Mouse (Mus musculus): ENCODE results near the gene Metrnl. TPM values are rescaled to one million over a fixed set of nuclear protein-coding genes. Genes with fewer than 3 reads are reported as not detected.
A peak's percentile ranks its signal among the peaks of the same experiment; 100 is the strongest.

The Metrnl gene
- not detected in 2 replicates for polyA plus RNA-seq (2012; ENCODE audit: insufficient read depth, insufficient read length, low replicate concordance, missing spikeins)

DNA sequence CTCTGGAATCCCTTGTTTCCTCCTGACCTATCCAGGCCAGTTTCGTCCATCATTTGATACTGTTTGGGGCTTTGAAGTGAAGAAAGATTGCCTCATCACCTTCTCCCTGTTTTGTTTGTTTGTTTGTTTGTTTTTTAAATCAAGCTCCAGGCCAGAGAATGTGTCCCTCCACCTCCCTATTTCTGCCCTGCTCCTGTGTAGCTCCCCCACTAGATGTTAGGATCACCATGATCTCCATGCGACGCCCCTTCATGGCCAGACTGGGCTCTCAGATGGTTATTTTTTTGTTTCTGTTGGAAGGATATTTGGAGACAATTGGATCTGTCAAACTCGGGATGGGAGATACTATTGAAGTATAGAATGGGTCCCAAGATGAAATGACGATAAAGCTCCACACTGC lies at the start of gene Metrnl:
Gene Metrnl, plus strand, starts transcription at position 301 of the 400 bp plus-strand sequence.
- peaks cover 25% of the 10 kb centered on the region for H3K4me1 ChIP-seq (ENCODE audit: control insufficient read depth, insufficient read depth, low read length)
- peak within 1 kb of the TSS; percentile 57 for H3K4me3 ChIP-seq (ENCODE audit: insufficient read depth, low read depth, low read length)
- WGBS, result 94% methylated on average over 5 of the region's 5 CpGs
- TF ChIP-seq CTCF (IDR thresholded peaks at IDR 0.05; ENCODE audit: insufficient read depth, low read depth, low read length) (no peak), POLR2A (IDR thresholded peaks at IDR 0.05; ENCODE audit: insufficient read depth, low read depth, low read length) (no peak)
- H3K27ac ChIP-seq (ENCODE audit: insufficient read depth, low read depth, low read length), result no peak within 1 kb of the TSS

DNA sequence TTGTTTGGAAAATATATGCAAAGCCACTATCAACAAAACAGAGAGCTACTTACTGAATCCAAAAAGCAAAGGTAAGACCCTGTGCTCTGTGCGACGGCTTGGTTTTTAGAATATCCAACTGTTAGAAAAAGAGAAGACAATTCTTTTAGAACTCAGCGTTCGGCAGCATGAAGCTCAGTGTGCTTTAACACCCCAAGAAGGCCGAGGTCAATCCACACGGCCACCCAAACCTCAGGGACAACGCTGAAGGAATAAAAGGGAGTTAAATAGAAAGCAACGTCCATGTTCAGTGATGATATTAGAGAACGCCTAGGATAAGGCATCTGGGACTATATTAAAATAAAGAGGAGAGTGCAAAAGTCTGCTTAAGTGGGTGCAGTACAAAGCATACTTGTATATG lies 49.8 kb upstream of the Metrnl start:
- H3K4me1 ChIP-seq (ENCODE audit: control insufficient read depth, insufficient read depth, low read length), result 0 out of 2 replicates have a peak, but pooled peaks cover under 1% of the 10 kb centered on the region
- TF ChIP-seq POLR2A (IDR thresholded peaks at IDR 0.05; ENCODE audit: insufficient read depth, low read depth, low read length), result no peak
- no peak for TF ChIP-seq CTCF (IDR thresholded peaks at IDR 0.05; ENCODE audit: insufficient read depth, low read depth, low read length)
- no peak overlapping the region for H3K4me3 ChIP-seq (ENCODE audit: insufficient read depth, low read depth, low read length)
- WGBS, result 95% methylated on average over 9 of the region's 9 CpGs
- H3K27ac ChIP-seq (ENCODE audit: insufficient read depth, low read depth, low read length), result no peak overlapping the region

DNA sequence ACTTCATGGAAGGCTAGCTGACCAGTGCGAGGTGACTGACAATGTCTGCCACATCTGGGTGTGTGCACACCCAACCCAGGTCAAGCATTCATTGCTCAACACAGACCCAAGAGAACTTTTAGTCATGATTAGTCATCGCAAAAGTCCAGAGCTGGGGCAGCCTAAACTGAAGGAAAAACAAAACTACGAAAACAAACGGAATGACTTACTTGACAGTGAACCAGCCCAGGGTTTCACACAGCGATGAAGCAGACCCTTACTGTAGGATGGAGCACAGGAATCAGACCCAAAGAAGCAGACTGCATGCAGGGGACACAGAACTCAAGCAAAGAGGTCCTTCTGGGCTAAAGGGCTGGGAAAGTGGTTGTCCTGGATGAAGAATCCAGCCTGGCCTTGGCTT lies 49.4 kb upstream of the Metrnl start:
- TF ChIP-seq POLR2A (IDR thresholded peaks at IDR 0.05; ENCODE audit: insufficient read depth, low read depth, low read length) (no peak), CTCF (IDR thresholded peaks at IDR 0.05; ENCODE audit: insufficient read depth, low read depth, low read length) (no peak)
- H3K4me1 ChIP-seq (ENCODE audit: control insufficient read depth, insufficient read depth, low read length), result no peaks in the 10 kb centered on the region
- no peak overlapping the region for H3K27ac ChIP-seq (ENCODE audit: insufficient read depth, low read depth, low read length)
- 94% methylated on average over 5 of the region's 5 CpGs for WGBS
- H3K4me3 ChIP-seq (ENCODE audit: insufficient read depth, low read depth, low read length), result no peak overlapping the region

DNA sequence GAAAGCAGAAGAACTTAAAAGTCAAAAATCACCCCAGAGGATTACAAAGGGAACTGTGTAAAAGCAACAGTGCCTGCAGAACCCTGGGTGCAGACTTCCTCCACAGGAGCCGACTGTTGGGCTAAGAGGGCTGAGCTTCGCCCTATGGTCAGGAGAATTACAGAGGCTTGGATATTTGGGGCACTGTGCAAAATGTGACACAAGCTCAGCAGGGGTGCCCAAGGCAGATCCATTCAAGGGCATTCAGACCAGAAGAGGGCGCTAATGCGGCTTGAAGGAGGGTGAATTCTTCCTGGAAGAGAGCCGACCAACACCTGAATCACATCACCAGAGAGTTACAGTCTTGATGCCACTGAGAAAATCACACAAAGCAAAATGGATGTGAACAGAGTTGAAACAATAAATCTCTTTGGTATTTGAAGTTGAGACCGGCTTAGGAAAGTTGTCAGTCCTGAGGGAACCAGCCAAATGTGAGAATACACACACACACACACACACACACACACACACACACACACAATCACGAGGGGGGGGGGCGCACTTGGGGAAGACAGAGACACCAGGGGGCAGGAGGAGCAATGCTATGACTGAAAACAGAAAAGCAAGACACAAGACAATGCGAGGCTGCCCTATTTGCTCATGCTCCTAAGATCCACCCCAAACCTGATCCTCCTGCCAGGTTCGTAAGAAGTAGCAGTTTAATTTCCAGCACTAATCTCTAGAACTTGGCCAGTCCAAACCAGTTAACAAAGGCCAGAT lies 48.6 kb upstream of the Metrnl start:
- Histone ChIP-seq H3K4me3 (ENCODE audit: insufficient read depth, low read depth, low read length) (no peak overlapping the region), H3K4me1 (ENCODE audit: control insufficient read depth, insufficient read depth, low read length) (no peaks in the 10 kb centered on the region), H3K27ac (ENCODE audit: insufficient read depth, low read depth, low read length) (no peak overlapping the region)
- 59% methylated on average over 10 of the region's 10 CpGs for WGBS
- no peak for TF ChIP-seq POLR2A (IDR thresholded peaks at IDR 0.05; ENCODE audit: insufficient read depth, low read depth, low read length)
- peak; percentile 33; the same call in 1 of the 2 replicates for TF ChIP-seq CTCF (IDR thresholded peaks at IDR 0.05; ENCODE audit: insufficient read depth, low read depth, low read length)

DNA sequence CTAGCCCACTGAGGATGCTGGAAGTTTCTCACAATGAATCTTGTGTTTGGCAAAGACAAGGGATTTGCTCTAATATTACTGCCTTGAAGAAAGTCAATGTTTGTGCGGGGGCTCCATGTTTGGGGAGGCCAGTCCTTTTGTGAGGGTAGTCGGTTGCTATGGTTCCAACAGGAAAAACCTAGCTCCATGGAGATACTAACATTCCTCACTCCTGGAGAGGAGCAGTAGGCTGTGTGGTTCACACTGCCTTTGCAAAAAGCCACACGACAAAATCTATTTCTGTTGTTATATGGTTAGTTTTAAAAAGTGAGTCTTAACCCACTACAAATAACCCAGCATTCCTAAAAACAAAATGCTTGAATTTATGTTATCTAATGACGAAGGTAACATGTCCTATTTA lies 47.7 kb upstream of the Metrnl start:
- WGBS, result 76% methylated on average over 4 of the region's 4 CpGs
- Histone ChIP-seq H3K27ac (ENCODE audit: insufficient read depth, low read depth, low read length) (no peak overlapping the region), H3K4me3 (ENCODE audit: insufficient read depth, low read depth, low read length) (no peak overlapping the region), H3K4me1 (ENCODE audit: control insufficient read depth, insufficient read depth, low read length) (no peaks in the 10 kb centered on the region)
- TF ChIP-seq POLR2A (IDR thresholded peaks at IDR 0.05; ENCODE audit: insufficient read depth, low read depth, low read length), result no peak
- TF ChIP-seq CTCF (IDR thresholded peaks at IDR 0.05; ENCODE audit: insufficient read depth, low read depth, low read length), result no peak

DNA sequence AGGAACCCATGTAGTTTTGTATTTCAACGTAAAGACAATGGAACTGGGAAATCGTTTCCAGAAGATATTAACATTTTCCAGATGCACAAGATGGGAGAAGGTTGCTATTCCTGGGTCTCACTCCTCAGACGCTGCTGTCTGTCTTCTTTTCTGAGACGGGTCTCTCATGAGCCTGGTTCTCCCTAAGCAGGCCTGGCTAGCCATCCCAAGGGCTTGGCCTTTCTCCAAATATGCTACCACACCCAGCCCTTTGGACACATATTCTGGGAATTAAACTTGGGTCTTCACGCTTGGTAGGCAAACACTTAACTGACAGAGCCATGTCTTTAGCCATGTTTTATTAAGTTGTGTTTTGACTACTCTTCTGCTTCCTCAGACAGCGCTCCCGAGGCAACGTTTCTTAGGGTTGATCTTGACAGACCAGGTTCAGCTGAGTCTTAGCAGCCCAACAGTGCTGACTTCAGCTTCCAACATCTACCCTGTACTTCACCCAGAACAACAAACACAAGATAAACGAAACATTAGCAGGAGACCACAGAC lies 46.9 kb upstream of the Metrnl start:
- H3K27ac ChIP-seq (ENCODE audit: insufficient read depth, low read depth, low read length), result no peak overlapping the region
- TF ChIP-seq CTCF (IDR thresholded peaks at IDR 0.05; ENCODE audit: insufficient read depth, low read depth, low read length) (no peak), POLR2A (IDR thresholded peaks at IDR 0.05; ENCODE audit: insufficient read depth, low read depth, low read length) (no peak)
- H3K4me1 ChIP-seq (ENCODE audit: control insufficient read depth, insufficient read depth, low read length), result no peaks in the 10 kb centered on the region
- 80% methylated on average over 9 of the region's 9 CpGs for WGBS
- H3K4me3 ChIP-seq (ENCODE audit: insufficient read depth, low read depth, low read length), result no peak overlapping the region

DNA sequence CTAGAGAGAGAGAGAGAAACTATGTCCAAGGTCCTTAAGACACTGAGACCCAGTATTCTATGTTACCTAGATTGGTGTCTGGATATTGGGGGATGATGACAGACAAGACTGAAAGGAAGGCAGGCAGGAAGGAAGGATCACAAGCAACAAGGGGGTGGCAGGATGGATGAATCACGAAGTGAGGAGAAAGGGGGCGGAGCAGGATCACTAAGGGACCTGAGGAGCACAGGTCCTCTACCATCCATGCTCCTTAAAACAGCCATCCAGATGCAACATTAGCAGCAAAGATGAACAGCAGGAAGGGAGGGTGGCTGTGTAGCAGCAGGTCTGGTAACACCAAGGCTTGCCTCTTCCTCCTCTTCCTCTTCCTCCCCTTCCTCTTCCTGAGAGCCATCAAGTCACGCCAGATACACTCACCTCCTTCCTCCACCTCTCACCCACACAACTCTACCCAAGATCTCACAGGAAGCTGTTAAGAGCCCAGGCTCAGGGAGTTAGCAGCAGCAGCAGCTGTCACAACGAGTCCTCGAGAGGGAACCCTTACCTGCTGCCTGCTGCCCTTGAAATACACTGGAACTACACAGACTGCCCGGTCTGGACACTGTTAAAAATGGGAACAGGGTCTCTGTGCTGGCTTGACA lies 46.1 kb upstream of the Metrnl start:
- 83% methylated on average over 6 of the region's 6 CpGs for WGBS
- Histone ChIP-seq H3K27ac (ENCODE audit: insufficient read depth, low read depth, low read length) (no peak overlapping the region), H3K4me1 (ENCODE audit: control insufficient read depth, insufficient read depth, low read length) (no peaks in the 10 kb centered on the region), H3K4me3 (ENCODE audit: insufficient read depth, low read depth, low read length) (no peak overlapping the region)
- TF ChIP-seq CTCF (IDR thresholded peaks at IDR 0.05; ENCODE audit: insufficient read depth, low read depth, low read length) (no peak), POLR2A (IDR thresholded peaks at IDR 0.05; ENCODE audit: insufficient read depth, low read depth, low read length) (no peak)

DNA sequence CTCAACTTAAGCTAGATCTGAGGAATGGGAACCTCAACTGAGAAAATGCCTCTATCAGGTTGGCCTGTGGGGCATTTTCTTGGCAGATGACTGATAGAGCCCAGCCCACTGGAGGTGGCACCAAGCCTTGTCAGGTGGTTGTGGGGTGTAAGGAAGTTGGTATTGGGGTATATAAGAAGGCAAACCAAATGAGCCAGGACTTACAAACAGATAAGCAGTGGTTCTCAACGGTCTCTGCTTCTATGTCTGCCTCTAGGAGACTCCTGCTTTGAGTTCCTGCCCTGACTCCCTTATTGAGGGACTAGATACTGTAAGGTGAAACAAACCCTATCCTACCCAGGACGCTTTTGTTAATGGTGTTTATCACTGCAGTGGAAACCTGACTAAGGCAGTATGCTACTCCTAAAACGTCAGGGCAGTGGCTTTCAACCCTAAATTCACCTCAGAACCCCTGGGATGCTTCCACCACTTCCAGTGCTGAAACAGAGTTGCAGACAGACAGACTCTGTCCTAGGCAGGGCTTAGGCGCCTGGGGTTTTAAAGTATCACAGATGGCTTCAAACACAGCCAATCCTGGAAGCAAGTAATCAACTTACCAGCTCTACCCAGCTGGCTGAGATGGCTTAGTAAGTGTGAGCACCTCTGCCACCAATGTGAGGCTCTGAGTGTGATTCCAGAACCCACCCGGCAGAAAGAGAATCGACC lies 45.4 kb upstream of the Metrnl start:
- no peak overlapping the region for H3K4me3 ChIP-seq (ENCODE audit: insufficient read depth, low read depth, low read length)
- 94% methylated on average over 6 of the region's 6 CpGs for WGBS
- H3K4me1 ChIP-seq (ENCODE audit: control insufficient read depth, insufficient read depth, low read length), result no peaks in the 10 kb centered on the region
- TF ChIP-seq CTCF (IDR thresholded peaks at IDR 0.05; ENCODE audit: insufficient read depth, low read depth, low read length), result no peak
- no peak for TF ChIP-seq POLR2A (IDR thresholded peaks at IDR 0.05; ENCODE audit: insufficient read depth, low read depth, low read length)
- H3K27ac ChIP-seq (ENCODE audit: insufficient read depth, low read depth, low read length), result no peak overlapping the region

Data from olfactory bulb, adult 2 months (tissue).